Mouse (Mus musculus) stomach, postnatal 0 days (tissue): Measurements from ENCODE around the gene Pif1. TPM values are rescaled to one million over a fixed set of nuclear protein-coding genes. Genes with fewer than 3 reads are reported as not detected.
A peak's percentile ranks its signal among the peaks of the same experiment; 100 is the strongest.

Experiments
- ATAC-seq: fragments of 200-750 bp; cut with Nextera tagmentation; 2 replicates; pipeline ENCODE4 v1.8.0; 2017; ENCODE audit not compliant: low FRiP score, low TSS enrichment
- DNase-seq: peaks from one replicate; pipeline ENCODE4 v3.0.0-alpha.2; 2016; ENCODE audit warnings: low spot score
- H3K27ac ChIP-seq: fragments of 300-500 bp; sonication (generic); replicated peaks from 2 replicates; pipeline ENCODE4 v1.5.1; 2014; ENCODE audit warnings: mild to moderate bottlenecking, control low read depth
- H3K27me3 ChIP-seq: fragments of 300-500 bp; sonication (generic); 2 replicates; pipeline ENCODE4 v1.6.1; 2014; ENCODE audit warnings: low read length; ENCODE audit not compliant: control insufficient read depth, insufficient read depth
- H3K36me3 ChIP-seq: fragments of 300-500 bp; sonication (generic); 2 replicates; pipeline ENCODE4 v1.6.1; 2014; ENCODE audit warnings: low read length, mixed read lengths; ENCODE audit not compliant: control insufficient read depth, insufficient read depth
- H3K4me1 ChIP-seq: fragments of 300-500 bp; sonication (generic); replicated peaks from 2 replicates; pipeline ENCODE4 v1.6.1; 2014; ENCODE audit warnings: antibody characterized with exemption; ENCODE audit not compliant: control insufficient read depth, insufficient read depth
- H3K4me2 ChIP-seq: fragments of 300-500 bp; sonication (generic); replicated peaks from 2 replicates; pipeline ENCODE4 v1.6.1; 2014; ENCODE audit warnings: low read depth, mild to moderate bottlenecking, control low read depth, moderate library complexity
- H3K4me3 ChIP-seq: fragments of 300-500 bp; sonication (generic); 2 replicates; pipeline ENCODE4 v1.5.1; 2014; ENCODE audit warnings: low read depth, low read length, control low read depth
- H3K9ac ChIP-seq: fragments of 300-500 bp; sonication (generic); 2 replicates; pipeline ENCODE4 v1.6.1; 2014; ENCODE audit warnings: mild to moderate bottlenecking, low read length, control low read depth, mixed read lengths
- H3K9me3 ChIP-seq: fragments of 300-500 bp; sonication (generic); 2 replicates; pipeline ENCODE4 v1.6.1; 2016; ENCODE audit warnings: low read length; ENCODE audit not compliant: control insufficient read depth
- CTCF ChIP-seq: IDR thresholded peaks from 2 replicates; pipeline ENCODE4 v1.5.1; 2016; ENCODE audit warnings: antibody characterized with exemption, low read depth, mild to moderate bottlenecking, moderate library complexity
- EP300 ChIP-seq: optimal IDR thresholded peaks from 2 replicates; pipeline ENCODE3; 2016; ENCODE audit warnings: antibody characterized with exemption
- WGBS: fragments of 180-500 bp; shearing (Covaris S2); extraction: QIAGEN DNeasy Blood & Tissue Kit; methylation state at CpG from one replicate; pipeline ENCODE4 v1.1.7; 2014; 5-methylcytosine and 5-hydroxymethylcytosine counted together
- polyA plus RNA-seq: library from polyadenylated mRNA; unstranded; fragments of >200 nt; fragmentation: Nextera tagmentation; extraction: Ambion mirVana; gene quantifications from 2 replicates; pipeline ENCODE4 v1.2.1, GENCODE M21; 2015

The Pif1 gene
- polyA plus RNA-seq, 1 experiment from 2014 or later = 2.4 TPM

GRCm38 (mm10) chr9:65630631-65631353, 43.8 kb downstream of the Pif1 start:
- WGBS = 2% methylated on average over 44 of the region's 78 CpGs
- Histone ChIP-seq H3K36me3 (no peaks in the 10 kb centered on the region), H3K9me3 (no peaks in the 10 kb centered on the region), H3K27ac (peak overlapping the region; percentile 78), H3K4me2 (peak overlapping the region; percentile 95), H3K4me3 (peak overlapping the region; percentile 73), H3K4me1 (no peaks in the 10 kb centered on the region), H3K9ac (peak overlapping the region; percentile 72), H3K27me3 (no peaks in the 10 kb centered on the region)
- no peak for TF ChIP-seq CTCF
- no peak for TF ChIP-seq EP300
- DNase-seq (peak; percentile 40), ATAC-seq (peak; percentile 69)

GRCm38 (mm10) chr9:65631354-65632021, 44.5 kb downstream of the Pif1 start:
- TF ChIP-seq EP300 = no peak
- no peak for TF ChIP-seq CTCF
- Histone ChIP-seq H3K27ac (peak overlapping the region; percentile 78), H3K4me3 (peak overlapping the region; percentile 73), H3K9me3 (no peaks in the 10 kb centered on the region), H3K4me1 (no peaks in the 10 kb centered on the region), H3K36me3 (no peaks in the 10 kb centered on the region), H3K27me3 (no peaks in the 10 kb centered on the region), H3K9ac (peak overlapping the region; percentile 72), H3K4me2 (peak overlapping the region; percentile 95)
- DNase-seq (no peak), ATAC-seq (no peak)
- 48% methylated on average over 16 of the region's 16 CpGs for WGBS

GRCm38 (mm10) chr9:65635766-65636165, 48.8 kb downstream of the Pif1 start:
- no peak overlapping the region for H3K4me2 ChIP-seq
- 0 out of 2 replicates have a peak, but pooled peaks cover 2% of the 10 kb centered on the region for H3K27me3 ChIP-seq
- DNase-seq (no peak), ATAC-seq (no peak)
- H3K4me1 ChIP-seq = no peaks in the 10 kb centered on the region
- H3K4me3 ChIP-seq = no peak overlapping the region
- no peak overlapping the region for H3K9ac ChIP-seq
- WGBS = 73% methylated on average over 1 of the region's 1 CpGs
- H3K9me3 ChIP-seq = no peaks in the 10 kb centered on the region
- H3K27ac ChIP-seq = no peak overlapping the region
- no peaks in the 10 kb centered on the region for H3K36me3 ChIP-seq
- TF ChIP-seq CTCF = no peak
- no peak for TF ChIP-seq EP300

GRCm38 (mm10) chr9:65636926-65637325, 50.0 kb downstream of the Pif1 start:
- ATAC-seq = no peak
- Histone ChIP-seq H3K36me3 (no peaks in the 10 kb centered on the region), H3K4me2 (no peak overlapping the region), H3K27me3 (0 out of 2 replicates have a peak, but pooled peaks cover 2% of the 10 kb centered on the region), H3K27ac (no peak overlapping the region), H3K9ac (no peak overlapping the region), H3K4me3 (no peak overlapping the region), H3K9me3 (no peaks in the 10 kb centered on the region), H3K4me1 (no peaks in the 10 kb centered on the region)
- DNase-seq = no peak
- 83% methylated on average over 4 of the region's 4 CpGs for WGBS
- TF ChIP-seq CTCF (no peak), EP300 (no peak)

- ATAC-seq (peak; percentile 47; the same call in 1 of the 2 replicates), DNase-seq (no peak)
- no peak overlapping the region for H3K4me3 ChIP-seq
- no peaks in the 10 kb centered on the region for H3K4me1 ChIP-seq
- no peaks in the 10 kb centered on the region for H3K9me3 ChIP-seq
- H3K27me3 ChIP-seq = 0 out of 2 replicates have a peak, but pooled peaks cover 2% of the 10 kb centered on the region
- no peak overlapping the region for H3K9ac ChIP-seq
- no peak overlapping the region for H3K4me2 ChIP-seq
- H3K36me3 ChIP-seq = no peaks in the 10 kb centered on the region
- TF ChIP-seq EP300 (no peak), CTCF (no peak)
- 52% methylated on average over 5 of the region's 5 CpGs for WGBS
- peak overlapping the region; percentile 70; the same call in 1 of the 2 replicates for H3K27ac ChIP-seq
Measured at GRCm38 (mm10) chr9:65639065-65639464, 52.1 kb downstream of the Pif1 start.
